8 mouse cellular contexts compared by ENCODE assay signal in genomic region chr3:44991467-44991992, GRCm38 (mm10).
DNase-seq lines count a peak whose midpoint lies in the region; ATAC-seq and TF ChIP-seq lines count a peak whose summit lies in the region.
"Not testable (repeated sequence)": the region's sequence is repeated elsewhere in the genome, so short reads cannot be mapped to it uniquely, and the experiment has no call there.

No protein-coding gene starts in this region.

- H3K4me3 ChIP-seq in embryonic facial prominence, embryonic 13.5 days; heart, embryonic 11.5 days (ENCODE audit: low read depth, low read length); hindbrain, embryonic 12.5 days; intestine, embryonic 15.5 days (replicated peaks); limb, embryonic 12.5 days (replicated peaks); lung, embryonic 14.5 days (ENCODE audit: low read depth, low read length); midbrain, embryonic 15.5 days; stomach, embryonic 14.5 days (ENCODE audit: low read depth, low read length): not testable (repeated sequence)

- peak; percentile 81 for ATAC-seq in embryonic facial prominence, embryonic 13.5 days (ENCODE audit: insufficient number of reproducible peaks, insufficient read depth, low FRiP score, low TSS enrichment, low read depth)
- ATAC-seq in heart, embryonic 11.5 days (replicated peaks; ENCODE audit: insufficient number of reproducible peaks, low FRiP score, low TSS enrichment), result peak; percentile 79; the same call in 1 of the 2 replicates
- peak; percentile 85 for ATAC-seq in hindbrain, embryonic 12.5 days (ENCODE audit: low FRiP score)
- peak; percentile 67 for ATAC-seq in intestine, embryonic 15.5 days
- ATAC-seq in limb, embryonic 12.5 days (ENCODE audit: insufficient number of reproducible peaks, insufficient read depth, low FRiP score, low TSS enrichment, low read depth), result peak; percentile 86
- peak; percentile 71; the same call in 1 of the 2 replicates for ATAC-seq in lung, embryonic 14.5 days (ENCODE audit: insufficient read depth)
- ATAC-seq in midbrain, embryonic 15.5 days (replicated peaks), result 0 out of 2 replicates have a peak, but pooled peaks have one; percentile 70
- peak; percentile 76; the same call in 1 of the 2 replicates for ATAC-seq in stomach, embryonic 14.5 days (ENCODE audit: insufficient number of reproducible peaks, insufficient read depth, low FRiP score, low read depth)

- not testable (repeated sequence) for DNase-seq in lung, embryonic 14.5 days

- H3K27ac ChIP-seq in embryonic facial prominence, embryonic 13.5 days; heart, embryonic 11.5 days (ENCODE audit: low read depth, low read length); hindbrain, embryonic 12.5 days; intestine, embryonic 15.5 days; limb, embryonic 12.5 days; lung, embryonic 14.5 days (ENCODE audit: low read depth); midbrain, embryonic 15.5 days; stomach, embryonic 14.5 days (ENCODE audit: low read length): not testable (repeated sequence)

- H3K4me2 ChIP-seq in embryonic facial prominence, embryonic 13.5 days; heart, embryonic 11.5 days; hindbrain, embryonic 12.5 days (replicated peaks); intestine, embryonic 15.5 days (replicated peaks); limb, embryonic 12.5 days; lung, embryonic 14.5 days; midbrain, embryonic 15.5 days; stomach, embryonic 14.5 days (replicated peaks; ENCODE audit: low read depth, low read length): not testable (repeated sequence)

- H3K27me3 ChIP-seq in embryonic facial prominence, embryonic 13.5 days; heart, embryonic 11.5 days (ENCODE audit: control insufficient read depth, insufficient read depth, low read length); hindbrain, embryonic 12.5 days; intestine, embryonic 15.5 days (replicated peaks); limb, embryonic 12.5 days; lung, embryonic 14.5 days (ENCODE audit: insufficient read depth, low read length); midbrain, embryonic 15.5 days (replicated peaks); stomach, embryonic 14.5 days (ENCODE audit: control insufficient read depth, insufficient read depth, low read length): not testable (repeated sequence)

- 87% methylated on average over 4 of the region's 4 CpGs for WGBS in embryonic facial prominence, embryonic 13.5 days
- WGBS in heart, embryonic 11.5 days (ENCODE audit: insufficient replicate concordance), result 85% methylated on average over 4 of the region's 4 CpGs
- WGBS in hindbrain, embryonic 12.5 days, result 89% methylated on average over 4 of the region's 4 CpGs
- WGBS in intestine, embryonic 15.5 days, result 85% methylated on average over 4 of the region's 4 CpGs
- 88% methylated on average over 4 of the region's 4 CpGs for WGBS in limb, embryonic 12.5 days
- 79% methylated on average over 4 of the region's 4 CpGs for WGBS in lung, embryonic 14.5 days
- 93% methylated on average over 4 of the region's 4 CpGs for WGBS in midbrain, embryonic 15.5 days
- WGBS in stomach, embryonic 14.5 days, result 96% methylated on average over 4 of the region's 4 CpGs

- not testable (repeated sequence) for H3K36me3 ChIP-seq in embryonic facial prominence, embryonic 13.5 days; heart, embryonic 11.5 days (ENCODE audit: control insufficient read depth, insufficient read depth, low read length); hindbrain, embryonic 12.5 days; intestine, embryonic 15.5 days; limb, embryonic 12.5 days; lung, embryonic 14.5 days (ENCODE audit: insufficient read depth); midbrain, embryonic 15.5 days (replicated peaks); stomach, embryonic 14.5 days (ENCODE audit: control insufficient read depth, insufficient read depth, low read length)

- H3K9me3 ChIP-seq in embryonic facial prominence, embryonic 13.5 days; heart, embryonic 11.5 days (replicated peaks; ENCODE audit: control insufficient read depth, low read length); hindbrain, embryonic 12.5 days (replicated peaks); intestine, embryonic 15.5 days; limb, embryonic 12.5 days; lung, embryonic 14.5 days (ENCODE audit: low read depth, low read length); midbrain, embryonic 15.5 days; stomach, embryonic 14.5 days (ENCODE audit: control insufficient read depth, low read depth, low read length): not testable (repeated sequence)

- not testable (repeated sequence) for H3K9ac ChIP-seq in embryonic facial prominence, embryonic 13.5 days; heart, embryonic 11.5 days (ENCODE audit: low read depth, low read length); hindbrain, embryonic 12.5 days; intestine, embryonic 15.5 days; limb, embryonic 12.5 days (replicated peaks); lung, embryonic 14.5 days; midbrain, embryonic 15.5 days; stomach, embryonic 14.5 days (replicated peaks; ENCODE audit: low read depth, low read length)

- not testable (repeated sequence) for TF ChIP-seq CTCF in lung, embryonic 14.5 days (IDR thresholded peaks at IDR 0.05; ENCODE audit: low read depth)

- H3K4me1 ChIP-seq in embryonic facial prominence, embryonic 13.5 days; heart, embryonic 11.5 days (ENCODE audit: control insufficient read depth, insufficient read depth, low read length); hindbrain, embryonic 12.5 days; intestine, embryonic 15.5 days (replicated peaks); limb, embryonic 12.5 days (replicated peaks); lung, embryonic 14.5 days (ENCODE audit: insufficient read depth); midbrain, embryonic 15.5 days; stomach, embryonic 14.5 days (ENCODE audit: control insufficient read depth, insufficient read depth, low read length): not testable (repeated sequence)
